Mouse (Mus musculus): Measurements from ENCODE around the gene Zfp541. TPM values are rescaled to one million over a fixed set of nuclear protein-coding genes. Genes with fewer than 3 reads are reported as not detected.
A peak's percentile ranks its signal among the peaks of the same experiment; 100 is the strongest.

The Zfp541 gene
- total and polyA plus RNA-seq, 2 experiments from 2014 or later = 0.24 to 0.31 TPM

GRCm38 (mm10) chr7:16071906-16072305, 10.3 kb downstream of the Zfp541 start:
- no peak for TF ChIP-seq CTCF (IDR thresholded peaks at IDR 0.05; ENCODE audit: low read depth)
- H3K4me3 ChIP-seq (ENCODE audit: low read length) = no peak overlapping the region
- 90% methylated on average over 6 of the region's 6 CpGs for WGBS
- no peaks in the 10 kb centered on the region for H3K36me3 ChIP-seq (ENCODE audit: insufficient read depth, low read length)
- DNase-seq (ENCODE audit: low spot score) (no peak), ATAC-seq (no peak)
- no peaks in the 10 kb centered on the region for H3K9me3 ChIP-seq (ENCODE audit: low read length)
- no peaks in the 10 kb centered on the region for H3K4me1 ChIP-seq (ENCODE audit: insufficient read depth, low read length)
- no peak overlapping the region for H3K9ac ChIP-seq (replicated peaks; ENCODE audit: low read length)
- no peak overlapping the region for H3K4me2 ChIP-seq (ENCODE audit: low read depth, low read length)
- no peaks in the 10 kb centered on the region for H3K27me3 ChIP-seq (ENCODE audit: insufficient read depth, low read length)
- no peak overlapping the region for H3K27ac ChIP-seq

GRCm38 (mm10) chr7:16079947-16080346, 18.3 kb downstream of the Zfp541 start:
- Histone ChIP-seq H3K4me2 (ENCODE audit: low read depth, low read length) (no peak overlapping the region), H3K4me1 (ENCODE audit: insufficient read depth, low read length) (no peaks in the 10 kb centered on the region), H3K4me3 (ENCODE audit: low read length) (no peak overlapping the region), H3K36me3 (ENCODE audit: insufficient read depth, low read length) (no peaks in the 10 kb centered on the region), H3K9ac (replicated peaks; ENCODE audit: low read length) (no peak overlapping the region), H3K27me3 (ENCODE audit: insufficient read depth, low read length) (no peaks in the 10 kb centered on the region), H3K9me3 (ENCODE audit: low read length) (no peaks in the 10 kb centered on the region), H3K27ac (no peak overlapping the region)
- no peak for DNase-seq (ENCODE audit: low spot score)
- TF ChIP-seq CTCF (IDR thresholded peaks at IDR 0.05; ENCODE audit: low read depth) = no peak
- WGBS = 24% methylated on average over 1 of the region's 1 CpGs
- no peak for ATAC-seq

GRCm38 (mm10) chr7:16080581-16080980, 19.0 kb downstream of the Zfp541 start:
- H3K9ac ChIP-seq (replicated peaks; ENCODE audit: low read length) = no peak overlapping the region
- no peaks in the 10 kb centered on the region for H3K27me3 ChIP-seq (ENCODE audit: insufficient read depth, low read length)
- no peak for TF ChIP-seq CTCF (IDR thresholded peaks at IDR 0.05; ENCODE audit: low read depth)
- H3K4me1 ChIP-seq (ENCODE audit: insufficient read depth, low read length) = no peaks in the 10 kb centered on the region
- DNase-seq (ENCODE audit: low spot score) (no peak), ATAC-seq (no peak)
- no peaks in the 10 kb centered on the region for H3K36me3 ChIP-seq (ENCODE audit: insufficient read depth, low read length)
- no peak overlapping the region for H3K4me2 ChIP-seq (ENCODE audit: low read depth, low read length)
- no peak overlapping the region for H3K27ac ChIP-seq
- no peaks in the 10 kb centered on the region for H3K9me3 ChIP-seq (ENCODE audit: low read length)
- no peak overlapping the region for H3K4me3 ChIP-seq (ENCODE audit: low read length)
- WGBS = 72% methylated on average over 4 of the region's 4 CpGs

GRCm38 (mm10) chr7:16083361-16083760, 21.7 kb downstream of the Zfp541 start:
- no peaks in the 10 kb centered on the region for H3K27me3 ChIP-seq (ENCODE audit: insufficient read depth, low read length)

GRCm38 (mm10) chr7:16087587-16087986, 26.0 kb downstream of the Zfp541 start:
- no peaks in the 10 kb centered on the region for H3K9me3 ChIP-seq (ENCODE audit: low read length)
- TF ChIP-seq CTCF (IDR thresholded peaks at IDR 0.05; ENCODE audit: low read depth) = no peak
- H3K36me3 ChIP-seq (ENCODE audit: insufficient read depth, low read length) = no peaks in the 10 kb centered on the region
- no peak overlapping the region for H3K9ac ChIP-seq (replicated peaks; ENCODE audit: low read length)
- WGBS = 70% methylated on average over 2 of the region's 2 CpGs
- no peak overlapping the region for H3K27ac ChIP-seq
- no peak overlapping the region for H3K4me3 ChIP-seq (ENCODE audit: low read length)
- no peaks in the 10 kb centered on the region for H3K4me1 ChIP-seq (ENCODE audit: insufficient read depth, low read length)
- DNase-seq (ENCODE audit: low spot score) (no peak), ATAC-seq (no peak)
- no peak overlapping the region for H3K4me2 ChIP-seq (ENCODE audit: low read depth, low read length)
- H3K27me3 ChIP-seq (ENCODE audit: insufficient read depth, low read length) = no peaks in the 10 kb centered on the region

More at GRCm38 (mm10) chr7:16083361-16083760, 21.7 kb downstream of the Zfp541 start:
- Histone ChIP-seq H3K9ac (replicated peaks; ENCODE audit: low read length) (no peak overlapping the region), H3K4me1 (ENCODE audit: insufficient read depth, low read length) (no peaks in the 10 kb centered on the region), H3K9me3 (ENCODE audit: low read length) (no peaks in the 10 kb centered on the region), H3K4me2 (ENCODE audit: low read depth, low read length) (no peak overlapping the region), H3K36me3 (ENCODE audit: insufficient read depth, low read length) (no peaks in the 10 kb centered on the region), H3K27ac (no peak overlapping the region), H3K4me3 (ENCODE audit: low read length) (no peak overlapping the region)
- 68% methylated on average over 4 of the region's 4 CpGs for WGBS
- no peak for TF ChIP-seq CTCF (IDR thresholded peaks at IDR 0.05; ENCODE audit: low read depth)
- ATAC-seq (no peak), DNase-seq (ENCODE audit: low spot score) (no peak)

GRCm38 (mm10) chr7:16094592-16094991, 33.0 kb downstream of the Zfp541 start:
- Histone ChIP-seq H3K36me3 (ENCODE audit: insufficient read depth, low read length) (no peaks in the 10 kb centered on the region), H3K27me3 (ENCODE audit: insufficient read depth, low read length) (no peaks in the 10 kb centered on the region), H3K9ac (replicated peaks; ENCODE audit: low read length) (no peak overlapping the region), H3K4me1 (ENCODE audit: insufficient read depth, low read length) (peaks cover 7% of the 10 kb centered on the region), H3K9me3 (ENCODE audit: low read length) (no peaks in the 10 kb centered on the region), H3K4me2 (ENCODE audit: low read depth, low read length) (no peak overlapping the region), H3K4me3 (ENCODE audit: low read length) (no peak overlapping the region), H3K27ac (no peak overlapping the region)
- DNase-seq (ENCODE audit: low spot score) (no peak), ATAC-seq (no peak)
- no peak for TF ChIP-seq CTCF (IDR thresholded peaks at IDR 0.05; ENCODE audit: low read depth)
- 62% methylated on average over 3 of the region's 3 CpGs for WGBS

- no peaks in the 10 kb centered on the region for H3K9me3 ChIP-seq (ENCODE audit: low read length)
- peaks cover 14% of the 10 kb centered on the region for H3K4me1 ChIP-seq (ENCODE audit: insufficient read depth, low read length)
- H3K9ac ChIP-seq (replicated peaks; ENCODE audit: low read length) = peak within 1 kb of the TSS; percentile 91
- TF ChIP-seq CTCF (IDR thresholded peaks at IDR 0.05; ENCODE audit: low read depth) = peak; percentile 81
- under 1% methylated on average over 67 of the region's 68 CpGs for WGBS
- H3K4me2 ChIP-seq (ENCODE audit: low read depth, low read length) = peak within 1 kb of the TSS; percentile 90
- H3K27me3 ChIP-seq (ENCODE audit: insufficient read depth, low read length) = no peaks in the 10 kb centered on the region
- ATAC-seq (peak; percentile 98), DNase-seq (ENCODE audit: low spot score) (peak; percentile 100)
- no peaks in the 10 kb centered on the region for H3K36me3 ChIP-seq (ENCODE audit: insufficient read depth, low read length)
- H3K4me3 ChIP-seq (ENCODE audit: low read length) = peak within 1 kb of the TSS; percentile 73
- H3K27ac ChIP-seq = peak within 1 kb of the TSS; percentile 89
These were observed 36.7 kb downstream of the Zfp541 start, which contains the start of gene Napa for GRCm38 (mm10) chr7:16098021-16099017. Gene Napa (plus strand): TSS chr7:16098458.

Data from hindbrain, postnatal 0 days (tissue).